Mouse (Mus musculus) ES-Bruce4 (cell line): Measurements from ENCODE around the gene Pam. TPM values are rescaled to one million over a fixed set of nuclear protein-coding genes. Genes with fewer than 3 reads are reported as not detected.
"Not testable (repeated sequence)": the region's sequence is repeated elsewhere in the genome, so short reads cannot be mapped to it uniquely, and the experiment has no call there.

Experiments used
- H3K27ac ChIP-seq: 2 replicates; pipeline ENCODE4 v1.5.1; 2012; ENCODE audit warnings: low read length, inconsistent platforms; ENCODE audit not compliant: insufficient read depth
- H3K27me3 ChIP-seq: 2 replicates; pipeline ENCODE4 v1.6.1; 2012; ENCODE audit warnings: mild to moderate bottlenecking, low read length, inconsistent platforms; ENCODE audit not compliant: control insufficient read depth, poor library complexity, insufficient read depth, severe bottlenecking
- H3K36me3 ChIP-seq: 2 replicates; pipeline ENCODE4 v1.6.1; 2012; ENCODE audit warnings: inconsistent platforms, mild to moderate bottlenecking, low read length, moderate library complexity; ENCODE audit not compliant: control insufficient read depth, poor library complexity, insufficient read depth, severe bottlenecking
- H3K4me1 ChIP-seq: one replicate; pipeline ENCODE4 v1.8.1; 2011; ENCODE audit warnings: low read length; ENCODE audit not compliant: control insufficient read depth, insufficient read depth
- H3K4me3 ChIP-seq: 2 replicates; pipeline ENCODE4 v1.5.1; 2011; ENCODE audit warnings: low read depth, mild to moderate bottlenecking, low read length
- H3K9ac ChIP-seq: 2 replicates; pipeline ENCODE4 v1.6.1; 2012; ENCODE audit warnings: low read depth, mild to moderate bottlenecking, inconsistent platforms; ENCODE audit not compliant: poor library complexity, severe bottlenecking
- H3K9me3 ChIP-seq: replicated peaks from 2 replicates; pipeline ENCODE4 v1.6.1; 2012; ENCODE audit warnings: mild to moderate bottlenecking, low read length, inconsistent platforms; ENCODE audit not compliant: control insufficient read depth, poor library complexity, insufficient read depth, severe bottlenecking
- CTCF ChIP-seq: IDR thresholded peaks from one replicate; pipeline ENCODE4 v1.8.1; 2011; ENCODE audit warnings: low read depth, low read length
- EP300 ChIP-seq: IDR thresholded peaks from 2 replicates; pipeline ENCODE4 v1.6.1; 2011; ENCODE audit warnings: low read depth, low read length; ENCODE audit not compliant: insufficient read depth
- POLR2A ChIP-seq: IDR thresholded peaks from one replicate; pipeline ENCODE4 v1.8.1; 2011; ENCODE audit warnings: low read length; ENCODE audit not compliant: insufficient read depth
- polyA plus RNA-seq: library from polyadenylated mRNA; stranded (reverse); fragments of >200 nt; gene quantifications from 2 replicates; pipeline ENCODE4 v1.2.4, GENCODE M21; 2011; ENCODE audit warnings: low read depth; ENCODE audit not compliant: missing spikeins, insufficient read depth, insufficient read length

Pam gene
- polyA plus RNA-seq, 1 experiment = 17.8 TPM

DNA sequence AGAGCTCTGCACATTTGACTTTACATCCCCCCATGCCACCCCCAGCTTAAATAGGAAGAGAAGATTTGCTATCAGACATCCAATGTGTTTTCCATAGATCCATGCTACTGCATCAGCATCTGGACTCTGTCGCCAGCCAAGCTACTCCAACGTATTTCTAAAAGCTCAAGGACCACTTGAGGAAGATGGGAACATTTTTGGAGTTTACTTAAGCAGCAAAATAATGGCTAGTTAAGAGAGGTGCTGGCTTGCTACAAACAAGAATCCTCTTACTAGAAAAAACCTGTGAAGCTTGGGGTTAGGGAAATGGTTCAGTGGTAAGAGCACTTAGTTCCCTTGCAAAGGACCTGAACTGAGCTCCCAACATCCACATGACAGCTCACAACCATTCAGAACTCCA, 96.0 kb downstream of the Pam start:
- Histone ChIP-seq H3K9me3 (no peaks in the 10 kb centered on the region), H3K9ac (no peak overlapping the region), H3K4me1 (no peaks in the 10 kb centered on the region), H3K27ac (no peak overlapping the region), H3K27me3 (no peaks in the 10 kb centered on the region), H3K4me3 (no peak overlapping the region), H3K36me3 (no peaks in the 10 kb centered on the region)
- TF ChIP-seq EP300 (no peak), POLR2A (no peak), CTCF (no peak)

DNA sequence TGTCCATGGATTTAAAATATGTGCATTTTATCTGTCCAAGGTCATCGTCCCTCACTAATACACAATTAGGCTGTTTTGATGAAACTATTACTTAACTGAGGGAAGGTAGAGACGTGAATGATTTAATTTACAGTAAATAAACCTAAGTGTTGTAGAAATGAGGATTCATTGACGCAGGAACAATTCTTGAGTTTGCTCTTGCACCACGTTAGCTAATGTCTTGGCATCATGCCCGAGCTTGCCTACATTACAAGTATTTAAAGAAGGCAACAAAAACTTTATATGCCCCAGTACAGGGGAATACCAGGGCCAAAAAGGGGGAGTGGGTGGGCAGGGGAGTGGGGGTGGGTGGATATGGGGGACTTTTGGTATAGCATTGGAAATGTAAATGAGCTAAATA, 96.5 kb downstream of the Pam start:
- not testable (repeated sequence) for H3K4me3 ChIP-seq, H3K27me3 ChIP-seq, H3K36me3 ChIP-seq, H3K27ac ChIP-seq, H3K9ac ChIP-seq, H3K9me3 ChIP-seq, H3K4me1 ChIP-seq

DNA sequence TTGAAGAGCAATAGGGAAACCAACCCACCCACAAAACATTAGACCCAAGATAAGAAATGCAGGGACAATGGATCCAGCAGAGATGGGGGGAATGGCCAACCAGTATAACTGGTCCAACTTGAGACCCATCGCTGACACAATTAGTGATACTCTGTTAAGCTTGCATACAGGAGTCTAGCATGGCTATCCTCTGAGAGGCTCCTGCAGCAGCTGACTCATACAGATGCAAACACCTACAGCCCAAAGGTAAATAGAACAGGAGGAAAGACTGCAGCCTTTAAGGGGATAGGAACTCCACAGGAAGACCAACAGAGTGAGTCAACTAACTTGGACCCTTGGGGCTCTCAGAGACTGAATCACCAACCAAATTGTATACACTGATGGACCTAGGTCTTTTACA, 98.4 kb downstream of the Pam start:
- TF ChIP-seq POLR2A (no peak), EP300 (no peak), CTCF (no peak)
- Histone ChIP-seq H3K27me3 (no peaks in the 10 kb centered on the region), H3K36me3 (no peaks in the 10 kb centered on the region), H3K9ac (no peak overlapping the region), H3K4me3 (no peak overlapping the region), H3K27ac (no peak overlapping the region), H3K9me3 (no peaks in the 10 kb centered on the region), H3K4me1 (no peaks in the 10 kb centered on the region)

DNA sequence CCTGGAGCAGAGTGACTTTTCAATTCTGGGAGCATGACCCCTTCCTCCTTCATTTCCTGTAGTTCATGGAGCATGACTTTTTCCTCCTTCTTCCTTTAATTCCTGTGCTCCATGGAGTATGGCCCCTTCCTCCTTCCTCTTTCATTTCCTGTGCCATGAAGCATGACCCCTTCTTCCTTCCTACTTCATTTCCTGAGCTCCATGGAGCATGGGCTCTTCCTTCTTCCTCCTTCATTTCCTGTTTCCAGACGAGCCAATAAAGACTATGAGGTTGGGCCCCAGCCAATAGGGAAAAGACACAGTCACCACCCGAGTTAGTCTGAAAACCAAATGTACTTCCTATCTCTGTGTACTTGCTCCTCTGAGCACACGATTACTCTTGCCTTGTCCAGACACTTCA, 103.5 kb downstream of the Pam start:
- no peak overlapping the region for H3K9ac ChIP-seq
- no peaks in the 10 kb centered on the region for H3K27me3 ChIP-seq
- H3K4me3 ChIP-seq = no peak overlapping the region
- no peaks in the 10 kb centered on the region for H3K9me3 ChIP-seq
- H3K27ac ChIP-seq = no peak overlapping the region
- H3K36me3 ChIP-seq = no peaks in the 10 kb centered on the region
- no peaks in the 10 kb centered on the region for H3K4me1 ChIP-seq
- no peak for TF ChIP-seq EP300
- TF ChIP-seq CTCF = no peak
- no peak for TF ChIP-seq POLR2A

DNA sequence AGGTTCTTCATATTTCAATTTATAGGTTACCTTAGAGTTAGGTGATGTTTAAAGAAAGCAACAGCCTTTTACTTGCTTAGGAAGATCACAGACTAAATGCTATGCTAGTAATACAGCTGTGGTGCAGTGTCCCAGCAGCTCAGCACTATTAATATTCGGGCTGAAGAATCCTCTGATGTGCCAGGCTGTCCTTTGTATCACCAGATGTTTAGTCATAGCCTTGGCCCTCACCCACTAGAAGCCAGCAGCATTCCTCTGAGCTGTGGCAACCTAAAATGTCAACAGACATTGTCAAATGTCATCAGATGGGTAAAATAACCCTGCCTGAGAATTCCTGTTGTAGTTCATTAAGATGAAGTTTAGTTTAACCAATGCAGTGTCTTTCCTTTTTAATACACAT, 112.3 kb downstream of the Pam start:
- no peaks in the 10 kb centered on the region for H3K9me3 ChIP-seq
- no peak overlapping the region for H3K27ac ChIP-seq
- no peak overlapping the region for H3K9ac ChIP-seq
- no peaks in the 10 kb centered on the region for H3K27me3 ChIP-seq
- H3K4me3 ChIP-seq = no peak overlapping the region
- H3K36me3 ChIP-seq = no peaks in the 10 kb centered on the region
- H3K4me1 ChIP-seq = no peaks in the 10 kb centered on the region
- no peak for TF ChIP-seq CTCF
- no peak for TF ChIP-seq EP300
- TF ChIP-seq POLR2A = no peak

DNA sequence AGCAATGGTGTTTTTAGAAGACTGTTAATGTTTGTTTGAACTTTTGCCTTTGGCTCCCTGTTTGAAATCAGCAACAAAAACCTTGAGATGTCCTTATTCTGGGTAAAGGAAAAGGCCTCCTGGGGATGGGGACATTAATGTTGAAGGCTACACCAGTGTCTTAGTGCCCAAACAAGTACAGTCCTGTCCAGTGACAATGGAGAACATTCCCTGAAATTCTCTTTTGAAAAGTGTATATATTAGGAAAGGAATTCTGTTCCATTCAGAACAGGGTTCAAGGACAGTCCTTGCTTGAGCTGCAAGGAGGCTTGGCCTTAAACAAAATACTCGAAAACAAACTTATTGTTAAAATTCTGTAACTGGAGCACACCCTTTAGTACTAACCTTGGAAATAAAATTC, 116.0 kb downstream of the Pam start:
- H3K4me3 ChIP-seq = no peak overlapping the region
- H3K4me1 ChIP-seq = no peaks in the 10 kb centered on the region
- H3K9me3 ChIP-seq = no peaks in the 10 kb centered on the region
- H3K27ac ChIP-seq = no peak overlapping the region
- no peaks in the 10 kb centered on the region for H3K36me3 ChIP-seq
- no peak overlapping the region for H3K9ac ChIP-seq
- H3K27me3 ChIP-seq = 0 out of 2 replicates have a peak, but pooled peaks cover 1% of the 10 kb centered on the region
- TF ChIP-seq EP300 (no peak), CTCF (no peak), POLR2A (no peak)
